Mouse (Mus musculus): ENCODE data around the gene Myom1. TPM values are rescaled to one million over a fixed set of nuclear protein-coding genes. Genes with fewer than 3 reads are reported as not detected.

The Myom1 gene
- polyA plus RNA-seq, 1 experiment from 2014 or later = 2.5 TPM

DNA sequence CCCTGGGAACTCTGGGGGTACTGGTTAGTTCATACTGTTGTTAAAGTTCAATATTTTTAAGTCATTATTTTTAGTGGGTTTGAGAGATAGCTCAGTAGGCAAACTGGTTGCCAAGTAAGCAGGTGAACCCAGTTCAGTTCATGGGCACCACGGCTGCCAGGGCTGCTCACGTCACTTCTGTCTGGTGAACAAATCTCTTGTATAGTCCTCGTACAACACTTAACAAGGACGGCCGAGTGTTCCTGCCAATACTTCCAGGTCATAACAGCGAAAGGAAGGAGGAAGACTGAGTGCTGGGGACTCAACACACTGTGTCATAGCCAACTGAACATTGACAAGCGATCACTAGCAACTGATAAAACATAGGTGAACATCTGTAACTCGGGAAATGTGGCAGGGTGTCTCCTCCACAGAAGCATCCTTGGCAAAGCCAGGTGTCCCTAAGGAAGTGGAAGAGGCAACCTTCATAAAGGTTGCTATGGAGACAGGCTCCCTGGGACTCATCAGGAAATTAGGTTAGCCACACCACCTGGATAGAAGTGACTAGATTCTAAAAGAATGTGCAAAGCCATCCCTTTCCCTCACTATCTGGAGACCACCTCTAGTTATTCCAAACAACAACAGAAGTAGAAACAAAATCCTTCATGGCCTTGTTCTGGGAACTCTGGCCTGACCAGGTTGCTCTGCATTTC lies 52.9 kb downstream of the Myom1 start:
- Histone ChIP-seq H3K4me1 (peaks cover 7% of the 10 kb centered on the region; the same call in 1 of the 2 replicates), H3K27me3 (replicated peaks; ENCODE audit: low read depth, poor library complexity, severe bottlenecking) (no peaks in the 10 kb centered on the region), H3K36me3 (replicated peaks) (no peaks in the 10 kb centered on the region), H3K4me3 (no peak overlapping the region), H3K9me3 (no peaks in the 10 kb centered on the region), H3K27ac (replicated peaks) (no peak overlapping the region)
- 87% methylated on average over 8 of the region's 8 CpGs for WGBS
- no peak for DNase-seq (ENCODE audit: low spot score)

DNA sequence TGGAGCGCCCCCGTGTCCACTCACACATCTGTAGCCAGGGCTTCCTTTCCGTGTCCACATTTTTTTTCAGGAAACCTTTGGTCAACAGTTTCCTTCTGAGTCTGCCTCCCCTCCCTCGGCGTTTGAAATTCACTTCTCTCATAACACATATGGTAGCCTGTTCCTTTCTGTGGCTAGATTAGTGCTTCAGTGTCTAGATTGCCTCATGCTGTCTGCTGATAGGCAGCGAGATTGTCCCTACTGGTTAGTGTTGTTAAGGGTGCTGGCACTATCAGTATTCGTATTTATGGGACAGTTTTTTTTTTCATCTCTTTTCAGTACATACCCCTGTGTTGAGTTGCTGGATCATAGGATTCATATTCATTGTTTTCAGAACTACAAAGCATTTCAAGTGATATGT lies 54.0 kb downstream of the Myom1 start:
- peaks cover 7% of the 10 kb centered on the region; the same call in 1 of the 2 replicates for H3K4me1 ChIP-seq
- no peak overlapping the region for H3K4me3 ChIP-seq
- DNase-seq (ENCODE audit: low spot score) = no peak
- no peaks in the 10 kb centered on the region for H3K9me3 ChIP-seq
- H3K27ac ChIP-seq (replicated peaks) = no peak overlapping the region
- no peaks in the 10 kb centered on the region for H3K36me3 ChIP-seq (replicated peaks)
- H3K27me3 ChIP-seq (replicated peaks; ENCODE audit: low read depth, poor library complexity, severe bottlenecking) = no peaks in the 10 kb centered on the region
- 67% methylated on average over 7 of the region's 7 CpGs for WGBS

DNA sequence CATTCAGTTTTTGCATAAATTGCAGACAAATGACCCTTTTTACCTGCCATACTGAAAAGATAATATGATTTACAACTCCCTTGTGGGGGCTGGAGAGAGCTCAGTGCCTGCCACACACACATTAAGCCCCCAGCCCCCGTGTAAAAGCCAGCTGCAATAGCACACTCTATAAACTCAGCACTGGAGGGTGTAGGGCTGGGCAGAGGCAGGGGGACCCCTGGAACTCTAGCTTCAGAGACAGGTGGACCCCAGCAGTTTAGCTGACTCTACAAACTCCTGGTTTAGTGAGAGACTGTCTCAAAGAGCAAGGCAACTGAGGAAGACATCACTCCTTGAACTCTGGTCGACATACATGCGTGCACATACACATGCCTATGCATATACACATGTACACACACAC lies 55.3 kb downstream of the Myom1 start:
- Histone ChIP-seq H3K27ac (replicated peaks) (no peak overlapping the region), H3K9me3 (no peaks in the 10 kb centered on the region), H3K4me1 (peaks cover 7% of the 10 kb centered on the region; the same call in 1 of the 2 replicates), H3K36me3 (replicated peaks) (no peaks in the 10 kb centered on the region), H3K4me3 (no peak overlapping the region), H3K27me3 (replicated peaks; ENCODE audit: low read depth, poor library complexity, severe bottlenecking) (no peaks in the 10 kb centered on the region)
- DNase-seq (ENCODE audit: low spot score) = no peak
- 85% methylated on average over 3 of the region's 3 CpGs for WGBS

DNA sequence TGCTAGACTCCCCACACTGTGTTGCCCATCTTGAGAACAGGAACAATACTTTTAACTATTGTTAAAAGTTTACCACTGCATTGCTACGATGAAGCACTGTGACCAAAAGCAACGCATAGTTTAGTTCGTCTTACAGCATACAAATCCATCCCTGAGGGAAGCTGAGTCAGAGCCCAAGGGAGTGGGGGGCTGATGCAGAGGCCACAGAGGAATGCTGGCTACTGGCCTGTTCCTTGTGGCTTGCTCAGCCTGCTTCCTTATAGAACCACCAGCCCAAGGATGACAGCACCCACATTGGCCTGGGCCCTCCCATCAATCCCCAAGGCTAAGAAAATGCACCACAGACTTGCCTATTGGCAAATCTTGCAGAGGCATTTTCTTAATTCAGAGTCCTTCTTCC lies 56.8 kb downstream of the Myom1 start:
- no peak for DNase-seq (ENCODE audit: low spot score)
- Histone ChIP-seq H3K27ac (replicated peaks) (no peak overlapping the region), H3K9me3 (no peaks in the 10 kb centered on the region), H3K36me3 (replicated peaks) (no peaks in the 10 kb centered on the region), H3K4me3 (no peak overlapping the region), H3K4me1 (peaks cover 7% of the 10 kb centered on the region; the same call in 1 of the 2 replicates), H3K27me3 (replicated peaks; ENCODE audit: low read depth, poor library complexity, severe bottlenecking) (no peaks in the 10 kb centered on the region)
- WGBS = 88% methylated on average over 3 of the region's 3 CpGs

DNA sequence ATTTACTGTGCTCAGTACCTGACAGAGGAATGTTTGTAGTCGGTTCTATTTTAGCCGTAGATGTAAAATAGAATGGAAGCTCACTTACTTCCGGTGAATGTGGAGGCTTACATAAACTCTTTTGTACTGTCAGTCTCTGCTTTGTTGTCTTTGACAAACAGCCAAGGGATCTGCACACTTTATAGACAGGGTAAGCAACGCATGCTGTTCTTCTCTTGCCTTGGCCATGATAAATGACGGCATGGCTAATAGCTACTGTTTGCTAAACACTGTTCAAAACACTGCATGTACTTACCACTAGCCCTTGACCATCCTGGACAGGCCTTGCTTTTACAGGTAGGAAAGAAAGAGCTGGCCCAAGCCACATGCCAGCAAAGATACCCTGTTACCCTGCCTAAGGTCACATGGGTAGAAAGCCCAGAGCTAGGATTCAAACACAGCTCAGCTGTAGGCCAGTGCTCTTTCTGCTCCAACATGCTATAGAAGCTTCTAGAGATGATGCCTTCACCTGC lies 59.7 kb downstream of the Myom1 start:
- WGBS = 86% methylated on average over 5 of the region's 5 CpGs
- H3K4me3 ChIP-seq = no peak overlapping the region
- no peaks in the 10 kb centered on the region for H3K4me1 ChIP-seq
- H3K27me3 ChIP-seq (replicated peaks; ENCODE audit: low read depth, poor library complexity, severe bottlenecking) = no peaks in the 10 kb centered on the region
- no peaks in the 10 kb centered on the region for H3K9me3 ChIP-seq
- H3K27ac ChIP-seq (replicated peaks) = no peak overlapping the region
- H3K36me3 ChIP-seq (replicated peaks) = no peaks in the 10 kb centered on the region
- DNase-seq (ENCODE audit: low spot score) = no peak

DNA sequence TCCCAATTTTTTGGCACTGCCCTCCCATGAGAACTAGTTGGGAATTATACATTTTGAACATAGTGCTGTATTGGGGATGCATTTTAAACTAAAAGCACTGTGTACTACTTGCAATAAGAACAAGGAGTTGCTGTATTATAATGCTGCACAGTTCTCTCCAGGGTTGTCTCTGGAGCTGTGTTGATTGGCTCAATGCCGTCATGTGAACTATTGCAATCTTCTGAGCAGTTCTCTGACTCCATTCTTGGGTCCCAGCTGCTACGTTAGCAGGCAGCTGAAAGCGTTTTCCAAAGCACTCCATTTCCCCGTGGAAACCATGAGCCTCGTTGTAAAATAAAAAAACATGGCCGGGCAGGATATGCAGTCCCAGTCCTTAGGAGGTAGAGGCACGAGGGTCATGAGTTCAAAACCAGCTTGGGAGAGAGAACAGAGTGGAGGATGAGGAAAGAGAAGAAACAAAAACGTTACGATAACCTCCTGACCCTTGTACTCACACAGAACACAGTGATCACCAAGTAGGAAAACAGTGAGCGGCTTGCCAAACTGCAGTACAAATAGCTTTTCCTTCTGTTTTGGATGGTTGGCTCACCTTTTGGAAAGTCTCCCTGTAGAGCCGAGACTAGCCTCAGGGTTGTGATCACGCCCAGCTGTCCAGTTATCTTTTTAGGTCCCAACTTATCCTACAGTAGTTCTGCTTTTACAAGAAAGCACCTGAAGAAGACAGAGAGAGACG lies 60.6 kb downstream of the Myom1 start:
- WGBS = 71% methylated on average over 13 of the region's 13 CpGs
- DNase-seq (ENCODE audit: low spot score) = no peak
- Histone ChIP-seq H3K4me1 (no peaks in the 10 kb centered on the region), H3K27me3 (replicated peaks; ENCODE audit: low read depth, poor library complexity, severe bottlenecking) (no peaks in the 10 kb centered on the region), H3K36me3 (replicated peaks) (no peaks in the 10 kb centered on the region), H3K4me3 (no peak overlapping the region), H3K9me3 (no peaks in the 10 kb centered on the region), H3K27ac (replicated peaks) (no peak overlapping the region)

DNA sequence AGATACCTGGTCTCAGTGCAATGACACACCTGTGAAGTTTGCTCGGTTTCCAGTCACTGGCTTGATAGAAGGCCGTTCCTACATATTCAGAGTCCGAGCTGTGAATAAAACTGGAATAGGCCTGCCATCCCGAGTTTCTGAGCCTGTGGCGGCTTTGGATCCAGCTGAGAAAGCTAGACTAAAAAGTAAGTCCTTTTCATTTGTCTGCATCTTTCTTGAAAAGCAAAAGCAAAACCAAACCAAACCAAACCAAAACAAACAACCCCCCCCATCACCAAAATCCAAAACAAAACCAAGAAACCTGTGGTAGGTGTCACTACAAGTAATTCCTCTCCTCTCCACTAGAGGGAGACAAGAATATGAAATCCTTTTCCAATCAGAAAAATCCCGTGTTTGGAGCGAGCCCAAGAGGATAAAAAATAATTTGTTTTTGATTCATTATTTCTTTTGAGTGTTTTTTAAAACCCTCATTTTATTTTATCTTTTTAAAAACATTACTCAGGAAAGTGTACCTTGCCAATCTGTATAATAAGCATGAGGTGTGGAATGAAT lies 62.1 kb downstream of the Myom1 start:
- H3K9me3 ChIP-seq = no peaks in the 10 kb centered on the region
- H3K4me3 ChIP-seq = no peak overlapping the region
- H3K27ac ChIP-seq (replicated peaks) = no peak overlapping the region
- H3K36me3 ChIP-seq (replicated peaks) = no peaks in the 10 kb centered on the region
- no peak for DNase-seq (ENCODE audit: low spot score)
- H3K4me1 ChIP-seq = no peaks in the 10 kb centered on the region
- 69% methylated on average over 7 of the region's 7 CpGs for WGBS
- no peaks in the 10 kb centered on the region for H3K27me3 ChIP-seq (replicated peaks; ENCODE audit: low read depth, poor library complexity, severe bottlenecking)

DNA sequence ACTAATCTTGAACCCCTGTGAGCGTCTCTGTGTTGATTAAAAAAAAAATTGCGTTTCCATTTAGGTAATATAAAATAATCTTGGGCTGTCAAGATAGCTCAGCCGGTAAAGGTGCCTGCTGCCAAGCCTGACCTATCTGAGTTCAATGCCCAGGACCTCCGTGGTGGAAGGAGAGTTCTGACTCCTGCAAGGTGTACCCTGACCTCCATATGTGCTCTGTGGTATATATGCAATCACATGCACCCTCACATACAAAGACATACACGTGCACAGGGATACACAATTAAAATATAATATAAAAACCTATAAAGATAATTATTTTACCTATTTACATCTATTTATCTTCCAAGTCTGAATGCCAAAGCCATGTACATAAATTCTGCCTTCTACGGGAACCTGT lies 62.7 kb downstream of the Myom1 start:
- no peak for DNase-seq (ENCODE audit: low spot score)
- H3K36me3 ChIP-seq (replicated peaks) = no peaks in the 10 kb centered on the region
- H3K9me3 ChIP-seq = no peaks in the 10 kb centered on the region
- no peaks in the 10 kb centered on the region for H3K4me1 ChIP-seq
- H3K27me3 ChIP-seq (replicated peaks; ENCODE audit: low read depth, poor library complexity, severe bottlenecking) = no peaks in the 10 kb centered on the region
- 78% methylated on average over 6 of the region's 6 CpGs for WGBS
- H3K4me3 ChIP-seq = no peak overlapping the region
- H3K27ac ChIP-seq (replicated peaks) = no peak overlapping the region

DNA sequence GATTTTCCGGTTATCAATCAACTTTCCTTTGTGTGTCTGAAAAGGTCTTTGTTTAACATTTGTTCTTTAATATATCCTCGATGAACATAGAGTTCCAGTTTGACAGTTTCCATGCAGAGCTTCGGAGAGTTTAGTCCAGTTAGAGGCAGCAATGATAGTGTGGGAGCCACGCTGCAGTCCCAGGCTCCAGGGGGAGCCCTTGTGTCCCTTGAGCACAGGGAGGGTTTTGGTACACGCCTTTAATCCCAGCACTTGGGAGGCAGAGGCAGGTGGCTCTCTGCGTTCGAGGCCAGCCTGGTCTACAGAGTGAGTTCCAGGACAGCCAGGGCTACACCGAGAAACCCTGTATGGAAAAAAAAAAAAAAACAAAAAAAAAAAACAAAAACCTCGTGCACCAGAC lies 66.7 kb downstream of the Myom1 start:
- no peak overlapping the region for H3K27ac ChIP-seq (replicated peaks)
- no peak overlapping the region for H3K4me3 ChIP-seq
- WGBS = 82% methylated on average over 9 of the region's 9 CpGs
- no peaks in the 10 kb centered on the region for H3K36me3 ChIP-seq (replicated peaks)
- H3K9me3 ChIP-seq = no peaks in the 10 kb centered on the region
- no peaks in the 10 kb centered on the region for H3K27me3 ChIP-seq (replicated peaks; ENCODE audit: low read depth, poor library complexity, severe bottlenecking)
- DNase-seq (ENCODE audit: low spot score) = no peak
- no peaks in the 10 kb centered on the region for H3K4me1 ChIP-seq

DNA sequence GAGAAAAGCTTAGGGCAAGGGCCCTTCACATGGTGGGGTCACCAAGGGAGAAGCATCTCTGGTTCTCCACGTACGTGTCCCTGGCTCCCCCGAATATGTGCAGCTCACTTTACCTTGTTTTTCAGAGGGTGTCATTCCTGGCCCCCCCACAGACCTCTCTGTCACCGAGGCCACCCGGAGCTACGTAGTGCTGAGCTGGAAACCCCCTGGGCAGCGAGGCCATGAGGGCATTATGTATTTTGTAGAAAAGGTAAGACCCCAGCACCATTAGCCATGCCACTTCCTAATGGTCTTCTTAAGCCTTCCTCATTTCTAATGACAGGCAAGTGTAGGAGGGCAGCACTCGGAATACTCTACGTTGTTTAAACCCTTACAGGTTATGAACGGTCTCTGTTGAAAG lies 69.5 kb downstream of the Myom1 start:
- DNase-seq (ENCODE audit: low spot score) = no peak
- WGBS = 90% methylated on average over 10 of the region's 10 CpGs

DNA sequence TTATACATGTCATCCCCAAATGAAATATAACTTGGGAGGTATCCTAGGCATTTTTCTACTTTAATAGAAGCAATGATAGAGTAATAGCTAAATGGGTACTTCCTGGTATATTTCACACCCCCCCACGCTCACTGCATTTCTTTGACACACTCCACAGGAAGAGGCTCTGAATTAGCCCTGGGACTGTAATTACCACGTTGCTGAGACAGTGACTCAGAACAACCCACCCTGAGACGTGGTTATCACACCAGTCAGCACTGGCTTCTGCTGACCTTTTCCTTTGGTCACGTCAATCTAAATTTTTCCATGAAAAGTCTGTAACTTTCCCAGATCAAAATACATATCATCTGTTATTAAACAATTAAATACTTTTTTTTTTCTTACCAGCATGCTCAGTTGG lies 72.0 kb downstream of the Myom1 start:
- WGBS = 65% methylated on average over 4 of the region's 4 CpGs
- DNase-seq (ENCODE audit: low spot score) = no peak
- H3K9me3 ChIP-seq = no peaks in the 10 kb centered on the region
- H3K27ac ChIP-seq (replicated peaks) = no peak overlapping the region
- no peaks in the 10 kb centered on the region for H3K27me3 ChIP-seq (replicated peaks; ENCODE audit: low read depth, poor library complexity, severe bottlenecking)
- no peaks in the 10 kb centered on the region for H3K36me3 ChIP-seq (replicated peaks)
- no peak overlapping the region for H3K4me3 ChIP-seq
- no peaks in the 10 kb centered on the region for H3K4me1 ChIP-seq

More for the DNA sequence above, 69.5 kb downstream of the Myom1 start:
- no peak overlapping the region for H3K4me3 ChIP-seq
- H3K36me3 ChIP-seq (replicated peaks) = no peaks in the 10 kb centered on the region
- no peak overlapping the region for H3K27ac ChIP-seq (replicated peaks)
- H3K9me3 ChIP-seq = no peaks in the 10 kb centered on the region
- no peaks in the 10 kb centered on the region for H3K27me3 ChIP-seq (replicated peaks; ENCODE audit: low read depth, poor library complexity, severe bottlenecking)
- H3K4me1 ChIP-seq = no peaks in the 10 kb centered on the region

DNA sequence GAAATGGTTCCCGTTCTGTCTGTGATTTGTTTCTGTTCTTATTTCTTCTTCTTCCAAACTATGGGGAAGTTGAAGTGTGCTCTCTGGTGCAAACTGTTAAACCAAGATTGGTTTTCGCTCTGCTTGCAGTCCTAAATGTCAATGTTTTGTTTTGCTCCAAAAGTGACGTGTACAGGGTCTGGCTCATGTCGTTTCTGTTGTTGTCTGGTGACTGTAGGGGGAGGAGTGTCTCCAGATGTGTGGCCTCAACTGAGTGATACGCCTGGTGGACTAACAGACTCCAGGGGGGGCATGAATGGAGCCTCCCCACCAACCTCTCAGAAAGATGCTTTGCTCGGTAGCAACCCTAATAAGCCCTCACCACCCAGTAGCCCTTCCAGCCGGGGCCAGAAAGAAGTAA lies 79.6 kb downstream of the Myom1 start:
- H3K4me1 ChIP-seq = peaks cover 14% of the 10 kb centered on the region; the same call in 1 of the 2 replicates
- H3K27me3 ChIP-seq (replicated peaks; ENCODE audit: low read depth, poor library complexity, severe bottlenecking) = no peaks in the 10 kb centered on the region
- no peaks in the 10 kb centered on the region for H3K36me3 ChIP-seq (replicated peaks)
- H3K9me3 ChIP-seq = no peaks in the 10 kb centered on the region
- WGBS = 66% methylated on average over 7 of the region's 7 CpGs
- no peak overlapping the region for H3K4me3 ChIP-seq
- no peak overlapping the region; the same call in 1 of the 2 replicates for H3K27ac ChIP-seq (replicated peaks)
- no peak for DNase-seq (ENCODE audit: low spot score)

DNA sequence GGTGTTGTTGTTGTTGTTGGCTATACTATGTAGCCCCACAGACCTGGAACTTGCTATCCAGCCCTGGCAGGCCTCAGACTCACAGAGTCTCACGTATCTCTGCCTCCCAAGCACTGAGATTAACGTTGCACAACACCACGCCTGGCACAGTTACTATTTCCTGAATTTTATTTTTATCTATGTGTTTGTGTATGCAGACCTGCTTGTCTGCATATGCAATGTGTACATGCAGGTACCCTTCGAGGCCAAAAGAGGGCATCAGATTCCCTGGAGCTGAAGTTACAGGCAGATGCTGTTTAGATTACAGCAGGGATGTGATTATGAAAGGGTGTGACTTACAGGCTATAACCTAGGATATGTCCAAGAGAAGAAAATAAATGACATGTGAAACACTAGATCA lies 84.5 kb downstream of the Myom1 start:
- DNase-seq (ENCODE audit: low spot score) = no peak
- H3K9me3 ChIP-seq = no peaks in the 10 kb centered on the region
- no peak overlapping the region for H3K4me3 ChIP-seq
- H3K4me1 ChIP-seq = peaks cover 14% of the 10 kb centered on the region
- H3K27ac ChIP-seq (replicated peaks) = no peak overlapping the region
- H3K27me3 ChIP-seq (replicated peaks; ENCODE audit: low read depth, poor library complexity, severe bottlenecking) = no peaks in the 10 kb centered on the region
- 91% methylated on average over 4 of the region's 4 CpGs for WGBS
- H3K36me3 ChIP-seq (replicated peaks) = no peaks in the 10 kb centered on the region
